Mouse (Mus musculus) brain, embryonic 14.5 days (tissue): ENCODE measurements around the gene Tekt3. TPM values are rescaled to one million over a fixed set of nuclear protein-coding genes. Genes with fewer than 3 reads are reported as not detected.

Experiments used
- DNase-seq: peaks from one replicate; pipeline ENCODE4 v3.0.0-alpha.2; 2011; ENCODE audit warnings: low read depth
- CTCF ChIP-seq: fragments of 200-500 bp; IDR thresholded peaks from 2 replicates; pipeline ENCODE4 v1.5.1; 2012; ENCODE audit warnings: inconsistent platforms, mild to moderate bottlenecking, moderate library complexity, borderline replicate concordance; ENCODE audit not compliant: insufficient read depth, insufficient read length; ENCODE audit errors: extremely low read depth
- POLR2A ChIP-seq: fragments of 200-500 bp; IDR thresholded peaks from 2 replicates; pipeline ENCODE4 v1.6.1; 2012; ENCODE audit warnings: mild to moderate bottlenecking, inconsistent platforms, borderline replicate concordance; ENCODE audit not compliant: poor library complexity, insufficient read depth, insufficient read length, severe bottlenecking; ENCODE audit errors: extremely low read depth
- polyA plus RNA-seq: library from polyadenylated mRNA; depleted of rRNA; stranded (reverse); fragments of >200 nt; gene quantifications from 2 replicates; pipeline ENCODE4 v1.2.3, GENCODE M21; 2012

Gene Tekt3
- polyA plus RNA-seq, 1 experiment = not detected

DNA sequence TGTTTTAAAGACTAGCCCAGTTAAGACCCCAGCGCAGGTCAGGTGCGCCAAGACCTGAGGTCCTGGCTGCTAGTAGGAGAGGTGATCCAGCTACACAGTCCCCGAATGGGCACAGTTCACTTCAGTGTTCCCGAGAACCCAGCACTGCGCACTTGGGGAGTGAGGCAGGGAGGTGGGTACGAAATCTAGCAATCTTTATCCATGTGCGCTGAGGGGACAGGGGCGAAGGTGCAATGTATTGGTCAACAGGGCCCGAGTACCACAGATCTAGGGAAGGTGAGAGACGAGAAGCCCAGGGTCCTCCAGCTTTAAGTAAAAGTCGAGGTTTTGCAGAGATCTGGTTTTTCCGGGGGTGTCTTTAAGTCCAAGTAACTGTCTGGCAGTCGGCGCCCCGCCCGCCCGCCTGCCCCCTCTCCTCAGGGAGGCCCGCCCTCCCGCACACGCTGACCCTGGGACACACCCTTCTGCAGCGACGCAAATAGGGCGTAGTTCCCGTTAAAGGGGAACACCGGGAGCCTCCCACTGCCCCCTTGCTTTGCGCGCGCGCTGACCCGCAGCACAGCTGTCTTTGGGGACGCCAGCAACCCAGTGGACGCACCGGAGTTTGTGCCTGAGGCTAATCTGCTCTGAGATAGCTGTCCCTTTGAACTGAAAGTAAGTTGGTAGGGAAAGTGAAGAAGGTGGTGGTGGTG lies 69.7 kb downstream of the Tekt3 start:
- no peak for DNase-seq
- no peak for TF ChIP-seq CTCF

DNA sequence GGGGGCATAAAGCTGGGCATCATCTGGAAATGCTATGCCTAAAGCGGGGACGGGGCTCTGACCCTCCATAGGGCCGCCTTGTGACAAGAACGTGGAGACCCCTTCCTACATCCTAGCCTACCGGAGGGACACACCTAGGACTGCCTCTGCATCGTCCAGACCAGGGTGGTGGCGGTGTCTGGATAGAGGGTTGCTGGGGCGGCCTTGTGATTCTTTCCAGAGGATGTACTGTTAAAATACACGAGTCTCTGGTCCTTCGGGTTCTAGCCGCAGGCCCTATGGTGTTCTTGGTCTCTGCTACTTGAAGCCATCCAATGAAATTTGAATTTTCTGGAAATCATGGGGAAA lies 70.2 kb downstream of the Tekt3 start:
- DNase-seq = no peak
- TF ChIP-seq CTCF (no peak), POLR2A (no peak)

DNA sequence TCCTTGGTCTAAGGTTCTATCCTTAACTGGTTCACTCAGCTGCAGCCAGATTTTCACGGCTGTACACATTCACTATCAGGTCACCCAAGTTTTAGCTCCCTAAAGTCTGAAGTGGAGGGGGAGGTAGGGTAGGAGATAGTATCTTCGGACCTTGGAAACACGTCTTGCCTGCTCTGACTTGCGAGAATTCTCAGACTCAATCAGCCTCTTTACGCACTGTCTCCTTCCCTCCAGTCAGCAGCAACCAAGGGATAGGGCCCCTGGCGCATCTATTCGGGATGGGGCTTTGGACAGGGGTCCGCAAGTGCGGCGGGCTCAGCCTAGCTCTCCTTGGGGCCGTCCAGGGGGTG lies 70.7 kb downstream of the Tekt3 start:
- no peak for DNase-seq
- TF ChIP-seq POLR2A = no peak
- no peak for TF ChIP-seq CTCF

DNA sequence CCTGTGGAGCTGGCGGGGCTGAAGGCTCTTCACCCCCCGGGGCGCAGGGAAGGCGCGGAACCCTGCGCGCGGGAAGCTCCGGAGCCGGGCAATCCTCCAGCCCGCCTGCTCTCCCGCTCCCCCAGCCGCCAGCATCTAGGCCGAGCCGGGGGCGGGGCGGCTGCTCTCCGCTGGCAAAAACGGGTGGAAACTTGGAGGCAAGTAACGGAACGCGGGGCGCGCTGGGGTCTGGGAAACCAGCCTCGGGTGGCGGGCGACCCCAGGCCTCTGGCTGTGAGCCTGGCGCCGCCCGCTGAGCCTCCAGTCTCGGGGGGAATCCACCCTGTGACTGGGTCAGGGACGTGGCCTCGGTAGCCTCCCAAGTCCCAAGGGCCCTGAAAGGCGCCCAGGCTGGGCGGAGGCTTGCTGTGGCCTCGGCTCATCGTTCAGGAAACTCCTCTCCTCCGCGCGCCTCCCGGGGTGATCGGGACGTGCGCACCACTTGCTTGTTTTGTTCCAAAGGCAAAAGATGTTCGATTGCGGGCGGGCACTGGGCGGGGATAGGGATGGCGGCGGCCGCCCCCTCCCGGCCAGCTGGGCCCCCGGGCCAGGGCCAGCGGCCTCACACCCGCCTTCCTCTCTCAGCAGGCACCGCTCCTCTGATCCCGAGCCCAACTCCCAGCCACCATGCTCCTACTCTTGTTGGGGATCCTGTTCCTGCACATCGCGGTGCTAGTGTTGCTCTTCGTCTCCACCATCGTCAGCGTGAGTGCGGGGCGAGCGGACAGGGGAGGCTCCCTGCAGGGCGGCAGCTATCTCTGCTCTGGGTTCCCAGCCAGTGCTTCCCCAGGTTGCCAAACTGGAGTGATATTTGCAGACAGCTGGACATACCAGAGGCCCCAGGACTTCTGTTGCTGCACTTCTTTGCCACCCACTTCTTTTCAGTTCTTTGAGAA lies 71.3 kb downstream of the Tekt3 start:
- TF ChIP-seq CTCF (no peak), POLR2A (no peak)
- DNase-seq = peak; percentile 73

GRCm38 (mm10) chr11:63134021-63134420 lies 72.6 kb downstream of the Tekt3 start:
- TF ChIP-seq CTCF = no peak
- TF ChIP-seq POLR2A = no peak
- DNase-seq = no peak

GRCm38 (mm10) chr11:63134742-63135482 lies 73.5 kb downstream of the Tekt3 start:
- TF ChIP-seq POLR2A (no peak), CTCF (no peak)
- peak; percentile 29 for DNase-seq

GRCm38 (mm10) chr11:63135622-63136021 lies 74.2 kb downstream of the Tekt3 start:
- TF ChIP-seq CTCF (peak; percentile 100), POLR2A (no peak)
- peak; percentile 92 for DNase-seq

- DNase-seq = no peak
These were observed 74.8 kb downstream of the Tekt3 start for GRCm38 (mm10) chr11:63136205-63136604.

DNA sequence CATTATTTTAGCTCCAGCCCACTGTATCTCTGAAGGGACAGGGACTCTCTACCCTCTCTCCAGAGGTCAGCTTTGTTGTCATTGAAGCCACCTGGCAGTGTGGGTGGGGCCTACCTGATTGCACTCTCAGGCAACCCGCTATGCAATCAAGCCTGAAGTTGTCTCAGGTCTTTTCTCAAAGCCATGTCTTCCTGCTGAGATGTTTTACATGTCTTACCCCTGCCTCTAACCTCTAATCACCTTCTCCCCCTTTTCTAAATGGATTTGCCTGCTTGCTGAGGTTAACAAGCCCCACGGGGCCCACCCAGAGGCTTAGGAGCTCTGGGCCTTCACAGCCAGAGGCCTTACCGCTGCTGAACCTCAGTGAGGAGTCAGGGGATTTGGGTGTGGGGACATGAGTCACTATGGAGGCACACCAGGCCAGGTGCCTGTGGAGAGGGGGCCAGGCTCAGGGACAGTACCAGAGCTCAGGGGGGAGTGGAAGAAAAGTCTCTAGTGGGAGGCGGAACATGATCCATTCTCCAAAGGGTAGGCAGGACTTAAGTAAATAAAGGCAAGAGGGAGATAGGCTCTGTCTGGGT lies 75.5 kb downstream of the Tekt3 start:
- TF ChIP-seq POLR2A = no peak
- no peak for TF ChIP-seq CTCF

More at GRCm38 (mm10) chr11:63136205-63136604, 74.8 kb downstream of the Tekt3 start:
- TF ChIP-seq POLR2A (no peak), CTCF (no peak)

GRCm38 (mm10) chr11:63138739-63139138 lies 77.3 kb downstream of the Tekt3 start:
- TF ChIP-seq CTCF (no peak), POLR2A (no peak)
- no peak for DNase-seq

More for the DNA sequence above, 75.5 kb downstream of the Tekt3 start:
- DNase-seq = no peak

DNA sequence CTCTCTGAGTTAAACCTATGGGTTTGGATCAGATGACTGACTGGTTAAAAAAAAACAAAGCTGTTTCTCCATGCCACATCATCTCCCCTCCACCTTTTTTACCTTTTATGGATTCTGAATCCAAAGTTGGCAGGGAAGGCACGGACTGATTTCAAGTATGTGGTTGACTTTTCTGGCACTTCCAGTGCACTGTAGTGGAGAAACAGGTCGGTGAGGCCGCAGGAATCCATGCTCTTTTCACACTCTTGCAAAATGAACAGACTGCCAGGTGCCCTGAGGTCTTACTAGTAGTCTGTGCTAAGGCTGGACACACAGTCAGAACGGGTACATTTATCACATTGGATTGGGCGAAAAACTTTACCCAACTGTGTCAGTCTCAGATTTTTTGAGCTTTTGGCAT lies 80.9 kb downstream of the Tekt3 start:
- TF ChIP-seq CTCF = no peak
- no peak for TF ChIP-seq POLR2A
- DNase-seq = no peak
